Mouse (Mus musculus) NIH3T3 (cell line): ENCODE results near the gene Itpkc.

Experiments
- DNase-seq: peaks from one replicate; pipeline ENCODE4 v3.0.0-alpha.2; 2012; ENCODE audit warnings: low read depth

The Itpkc gene

GRCm38 (mm10) chr7:27192434-27192833, 36.0 kb downstream of the Itpkc start:
- no peak for DNase-seq

GRCm38 (mm10) chr7:27189271-27189931, 39.1 kb downstream of the Itpkc start:
- DNase-seq, result peak; percentile 29

GRCm38 (mm10) chr7:27185986-27186385, 42.5 kb downstream of the Itpkc start:
- no peak for DNase-seq

DNA sequence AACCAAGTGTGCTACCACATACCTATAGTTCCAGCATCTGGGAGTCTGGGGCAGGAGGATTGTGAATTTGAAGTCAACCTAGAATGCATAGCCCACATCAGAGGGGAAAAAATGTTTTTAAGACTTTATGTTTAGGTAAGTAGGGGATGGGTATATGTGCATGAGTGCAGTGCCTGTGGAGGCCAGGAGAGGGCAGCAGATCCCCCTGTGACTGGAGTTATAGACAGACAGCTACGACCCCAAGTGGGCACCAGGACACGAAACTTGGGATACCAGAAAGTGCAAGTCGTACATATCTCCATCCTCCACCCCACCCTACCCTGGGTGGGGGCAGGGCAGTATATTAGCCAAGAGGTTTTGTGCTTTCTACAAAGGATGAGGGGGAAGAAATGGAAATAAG, 43.5 kb downstream of the Itpkc start:
- DNase-seq, result peak; percentile 68

- DNase-seq, result no peak
Measured at GRCm38 (mm10) chr7:27182498-27182897, 46.0 kb downstream of the Itpkc start.

DNA sequence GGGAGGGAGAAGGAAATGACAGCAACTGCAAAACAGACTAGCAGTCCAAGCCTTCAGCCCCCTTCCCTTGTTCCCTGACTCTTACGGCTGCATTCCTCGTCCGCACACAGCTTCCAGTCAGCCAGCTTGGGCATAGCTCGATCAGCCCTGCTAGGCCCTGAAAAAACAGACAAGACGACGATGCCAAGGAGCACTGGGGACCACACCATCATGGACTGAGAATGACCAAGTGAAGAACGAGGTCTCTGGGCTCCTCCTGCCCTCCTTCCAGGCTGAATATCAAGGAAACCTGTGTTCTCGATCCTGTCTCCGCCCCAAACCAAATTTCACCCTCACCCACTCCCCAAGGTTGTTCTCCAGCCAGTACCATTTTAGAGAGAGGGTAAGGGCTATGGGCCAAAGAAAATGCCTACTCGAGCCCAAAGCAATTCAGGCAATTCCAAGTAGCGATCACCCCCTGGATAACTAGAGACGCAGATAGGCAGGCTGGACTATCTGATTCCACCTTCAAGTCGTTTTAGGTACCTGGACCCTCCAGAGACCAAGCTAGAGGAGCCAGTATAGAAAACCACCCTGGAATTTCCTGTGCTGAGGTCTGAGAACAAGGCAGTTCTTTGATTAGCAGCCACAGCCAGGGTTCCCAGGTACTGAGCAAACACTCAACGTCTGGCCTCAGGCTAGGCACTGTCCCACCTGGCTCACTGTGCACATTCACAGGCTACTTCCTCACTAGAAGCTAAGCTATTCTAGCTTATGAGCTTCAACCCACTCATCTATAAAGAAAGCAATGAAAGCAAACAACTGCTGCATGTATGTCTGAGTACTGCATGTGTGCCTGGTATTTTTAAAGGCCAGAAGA, 47.4 kb downstream of the Itpkc start, which contains the start of the genes Gm21983 and Mia:
Gm21983 (minus strand) TSS at position 250 of the 859 bp plus-strand sequence.
Mia (minus strand) TSS at position 321 of the 859 bp plus-strand sequence.
- DNase-seq, result no peak

DNA sequence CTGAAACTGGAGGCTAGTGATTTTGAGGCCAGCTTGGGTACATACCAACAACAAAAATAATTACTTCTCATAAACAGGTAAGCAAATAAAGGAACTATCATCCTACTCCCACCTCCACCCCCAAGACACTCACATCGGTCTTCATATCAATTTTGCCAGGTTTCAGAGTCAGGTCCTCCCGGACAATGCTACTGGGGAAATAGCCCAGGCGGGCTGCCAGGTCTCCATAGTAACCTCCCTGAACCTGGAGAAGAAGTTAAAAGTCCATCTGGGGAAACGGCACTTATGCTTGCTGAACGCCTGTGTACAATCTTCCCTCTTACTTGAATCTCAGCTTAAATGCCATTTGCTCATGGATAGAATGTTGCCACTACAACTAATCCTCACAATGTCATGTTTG, 48.4 kb downstream of the Itpkc start:
- DNase-seq, result no peak

- no peak for DNase-seq
Measured at GRCm38 (mm10) chr7:27179217-27179918, 49.1 kb downstream of the Itpkc start.

- DNase-seq, result peak; percentile 100
Measured at GRCm38 (mm10) chr7:27178324-27179216, 49.9 kb downstream of the Itpkc start, which contains the start of gene Rab4b. Gene Rab4b (minus strand): TSS chr7:27178896.

GRCm38 (mm10) chr7:27177942-27178323, 50.5 kb downstream of the Itpkc start:
- DNase-seq, result no peak

GRCm38 (mm10) chr7:27174896-27175295, 53.6 kb downstream of the Itpkc start:
- DNase-seq, result no peak

DNA sequence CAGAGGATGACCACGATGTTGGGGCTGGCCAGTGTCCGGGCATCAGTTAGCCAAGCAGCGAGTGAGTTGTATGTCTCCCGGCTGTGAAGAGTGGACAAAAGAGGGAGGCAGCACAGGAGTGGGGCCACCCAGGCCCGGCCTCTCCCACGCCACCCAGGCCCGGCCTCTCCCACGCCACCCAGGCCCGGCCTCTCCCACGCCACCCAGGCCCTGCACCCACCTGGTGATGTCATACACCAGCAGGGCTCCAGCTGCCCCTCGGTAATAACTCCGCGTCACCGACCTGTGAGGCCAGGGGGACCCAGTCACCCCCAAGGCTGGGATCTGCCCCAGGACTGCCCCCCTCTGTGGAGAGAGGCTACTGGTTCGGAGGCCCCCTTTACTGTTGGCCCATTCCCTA, 54.0 kb downstream of the Itpkc start:
- no peak for DNase-seq

- DNase-seq, result no peak
Measured at GRCm38 (mm10) chr7:27170981-27171380, 57.5 kb downstream of the Itpkc start.

DNA sequence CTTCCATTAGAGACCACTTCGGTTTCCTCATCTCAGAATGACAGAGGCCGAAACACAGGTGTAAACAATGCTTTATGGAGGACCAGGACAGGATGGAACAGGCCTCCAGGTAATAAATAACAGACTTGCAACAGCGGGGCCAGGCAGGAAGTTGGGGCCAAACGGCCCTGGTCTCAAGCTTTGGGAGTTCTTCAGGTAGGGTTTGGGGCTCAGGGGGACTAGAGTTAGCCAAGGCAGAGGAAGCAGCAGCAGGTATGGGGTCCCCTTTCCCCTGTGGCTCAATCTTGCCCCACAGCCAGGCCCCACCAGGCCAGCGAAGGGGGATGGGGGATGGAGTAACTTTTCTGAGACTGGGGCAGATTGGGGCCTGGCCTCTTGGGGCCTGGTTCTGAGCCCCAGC, 60.1 kb downstream of the Itpkc start:
- DNase-seq, result no peak

DNA sequence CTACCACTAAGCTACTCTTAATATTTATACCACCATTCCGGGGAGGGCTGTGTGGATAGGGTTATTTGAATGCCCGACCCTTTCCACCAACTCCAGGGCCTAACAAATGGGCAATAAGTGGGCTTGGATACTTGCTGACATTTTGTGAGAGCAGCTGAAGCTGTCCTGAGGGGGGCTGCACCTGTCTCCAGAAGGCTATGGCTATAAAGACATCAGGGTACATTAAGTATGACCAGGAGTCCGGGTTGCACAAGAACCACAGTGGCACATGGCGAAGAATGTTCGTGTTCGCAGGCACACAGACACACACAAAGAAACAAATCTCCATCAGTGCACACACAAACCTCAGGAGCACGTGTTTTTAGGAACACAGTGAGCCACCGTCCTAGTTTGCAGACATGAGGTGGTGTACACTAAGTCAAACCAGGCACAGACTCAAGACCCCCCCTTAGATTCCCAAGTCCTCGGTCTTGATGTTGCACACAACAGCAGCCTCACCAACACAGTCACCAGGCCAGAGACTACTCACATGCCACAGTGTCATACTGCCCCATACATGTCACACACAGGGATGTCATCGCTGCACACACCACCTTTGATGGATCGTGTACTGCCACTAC, 60.9 kb downstream of the Itpkc start:
- DNase-seq, result no peak

- peak; percentile 97 for DNase-seq
Measured at GRCm38 (mm10) chr7:27166614-27167474, 61.6 kb downstream of the Itpkc start, which contains the start of gene Egln2. Gene Egln2 (minus strand): TSS chr7:27166802.

GRCm38 (mm10) chr7:27166229-27166613, 62.2 kb downstream of the Itpkc start:
- peak; percentile 93 for DNase-seq

GRCm38 (mm10) chr7:27165696-27166095, 62.8 kb downstream of the Itpkc start:
- no peak for DNase-seq

DNA sequence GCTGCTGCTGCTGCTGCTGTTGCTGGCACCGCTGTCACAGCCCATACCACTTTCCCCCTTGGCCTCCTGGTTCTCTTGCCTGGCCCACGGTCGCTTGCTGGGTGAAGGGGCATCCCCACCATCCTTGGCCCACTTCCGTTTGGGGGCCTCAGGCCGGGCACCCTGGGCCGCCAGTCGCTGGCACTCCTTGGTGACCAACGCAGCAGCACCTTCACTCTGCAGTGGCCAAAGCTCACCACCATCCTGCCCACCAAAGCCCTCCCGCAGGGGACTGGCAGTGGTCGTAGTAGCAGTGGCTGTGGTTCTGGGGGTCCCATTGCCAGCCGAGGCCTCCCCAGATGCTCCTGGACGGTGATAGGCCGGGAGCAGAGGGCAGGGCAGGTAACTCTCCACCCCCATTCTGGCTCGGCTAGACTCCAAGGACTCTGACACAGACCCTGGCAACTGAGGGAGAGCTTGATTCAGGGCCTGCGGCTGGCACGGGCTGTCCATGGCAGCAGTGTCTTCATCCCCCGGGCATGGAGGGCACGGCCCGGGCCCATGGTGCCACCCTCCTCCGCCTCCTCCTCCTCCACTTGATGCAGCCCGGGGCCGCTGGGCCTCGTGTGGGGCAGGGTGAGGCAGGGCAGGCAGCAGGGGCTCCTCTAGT, 63.3 kb downstream of the Itpkc start:
- DNase-seq, result no peak
